Mouse (Mus musculus) heart, embryonic 11.5 days (tissue): ENCODE data around the gene Dusp16. TPM values are rescaled to one million over a fixed set of nuclear protein-coding genes. Genes with fewer than 3 reads are reported as not detected.

Source experiments
- ATAC-seq: fragments of 200-750 bp; cut with Nextera tagmentation; replicated peaks from 2 replicates; pipeline ENCODE4 v1.8.0; 2017; ENCODE audit warnings: moderate library complexity; ENCODE audit not compliant: insufficient number of reproducible peaks, low FRiP score, low TSS enrichment
- H3K27ac ChIP-seq: fragments of 300-500 bp; sonication (generic); 2 replicates; pipeline ENCODE4 v1.5.1; 2014; ENCODE audit warnings: mild to moderate bottlenecking, low read depth, low read length
- H3K27me3 ChIP-seq: fragments of 300-500 bp; sonication (generic); 2 replicates; pipeline ENCODE4 v1.6.1; 2014; ENCODE audit warnings: mild to moderate bottlenecking, low read length, mixed read lengths; ENCODE audit not compliant: control insufficient read depth, insufficient read depth
- H3K36me3 ChIP-seq: fragments of 300-500 bp; sonication (generic); 2 replicates; pipeline ENCODE4 v1.6.1; 2014; ENCODE audit warnings: mild to moderate bottlenecking, low read length, moderate library complexity, mixed read lengths; ENCODE audit not compliant: control insufficient read depth, insufficient read depth
- H3K4me1 ChIP-seq: fragments of 300-500 bp; sonication (generic); 2 replicates; pipeline ENCODE4 v1.6.1; 2014; ENCODE audit warnings: low read length; ENCODE audit not compliant: control insufficient read depth, insufficient read depth
- H3K4me2 ChIP-seq: fragments of 300-500 bp; sonication (generic); 2 replicates; pipeline ENCODE4 v1.6.1; 2014; ENCODE audit warnings: mild to moderate bottlenecking, moderate library complexity
- H3K4me3 ChIP-seq: fragments of 300-500 bp; sonication (generic); 2 replicates; pipeline ENCODE4 v1.5.1; 2014; ENCODE audit warnings: low read depth, low read length
- H3K9ac ChIP-seq: fragments of 300-500 bp; sonication (generic); 2 replicates; pipeline ENCODE4 v1.6.1; 2014; ENCODE audit warnings: mild to moderate bottlenecking, low read depth, low read length, moderate library complexity
- H3K9me3 ChIP-seq: fragments of 300-500 bp; sonication (generic); replicated peaks from 2 replicates; pipeline ENCODE4 v1.6.1; 2016; ENCODE audit warnings: low read length; ENCODE audit not compliant: control insufficient read depth
- whole genome bisulfite sequencing: fragments of 180-500 bp; shearing (Covaris S2); extraction: QIAGEN DNeasy Blood & Tissue Kit; methylation state at CpG from one replicate; pipeline ENCODE4 v1.1.7; 2014; ENCODE audit not compliant: insufficient replicate concordance; 5-methylcytosine and 5-hydroxymethylcytosine counted together
- polyA plus RNA-seq: library from polyadenylated mRNA; unstranded; fragments of >200 nt; fragmentation: Nextera tagmentation; extraction: Ambion mirVana; gene quantifications from 2 replicates; pipeline ENCODE4 v1.2.1, GENCODE M21; 2014

Gene Dusp16
- polyA plus RNA-seq, 1 experiment from 2014 or later = 19.7 TPM

GRCm38 (mm10) chr6:134703053-134703690 is 89.3 kb downstream of the Dusp16 start:
- WGBS = 85% methylated on average over 4 of the region's 4 CpGs
- H3K9ac ChIP-seq = no peak overlapping the region
- no peak for ATAC-seq

GRCm38 (mm10) chr6:134702184-134702583 is 90.2 kb downstream of the Dusp16 start:
- Histone ChIP-seq H3K9ac (no peak overlapping the region), H3K36me3 (no peaks in the 10 kb centered on the region), H3K4me3 (no peak overlapping the region), H3K27ac (no peak overlapping the region), H3K4me2 (no peak overlapping the region), H3K9me3 (no peaks in the 10 kb centered on the region), H3K27me3 (no peaks in the 10 kb centered on the region), H3K4me1 (peaks cover 6% of the 10 kb centered on the region; the same call in 1 of the 2 replicates)
- WGBS = 92% methylated on average over 7 of the region's 7 CpGs
- no peak for ATAC-seq

More at GRCm38 (mm10) chr6:134703053-134703690, 89.3 kb downstream of the Dusp16 start:
- Histone ChIP-seq H3K4me1 (peaks cover 6% of the 10 kb centered on the region; the same call in 1 of the 2 replicates), H3K27me3 (no peaks in the 10 kb centered on the region), H3K4me3 (no peak overlapping the region), H3K36me3 (no peaks in the 10 kb centered on the region), H3K4me2 (no peak overlapping the region), H3K9me3 (no peaks in the 10 kb centered on the region), H3K27ac (no peak overlapping the region)

GRCm38 (mm10) chr6:134701211-134701602 is 91.2 kb downstream of the Dusp16 start:
- H3K27me3 ChIP-seq = no peaks in the 10 kb centered on the region
- no peaks in the 10 kb centered on the region for H3K9me3 ChIP-seq
- no peak overlapping the region for H3K4me2 ChIP-seq
- WGBS = 85% methylated on average over 6 of the region's 6 CpGs
- H3K4me1 ChIP-seq = peaks cover 6% of the 10 kb centered on the region; the same call in 1 of the 2 replicates
- H3K9ac ChIP-seq = no peak overlapping the region
- H3K27ac ChIP-seq = no peak overlapping the region
- no peak for ATAC-seq
- no peak overlapping the region for H3K4me3 ChIP-seq
- H3K36me3 ChIP-seq = no peaks in the 10 kb centered on the region

- H3K27ac ChIP-seq = no peak overlapping the region
- no peak overlapping the region for H3K4me2 ChIP-seq
- no peak for ATAC-seq
- no peak overlapping the region for H3K9ac ChIP-seq
- H3K9me3 ChIP-seq = no peaks in the 10 kb centered on the region
- peaks cover 6% of the 10 kb centered on the region; the same call in 1 of the 2 replicates for H3K4me1 ChIP-seq
- no peaks in the 10 kb centered on the region for H3K27me3 ChIP-seq
- WGBS = 65% methylated on average over 8 of the region's 8 CpGs
- no peak overlapping the region for H3K4me3 ChIP-seq
- no peaks in the 10 kb centered on the region for H3K36me3 ChIP-seq
Measured at GRCm38 (mm10) chr6:134700451-134701210, 91.8 kb downstream of the Dusp16 start.

DNA sequence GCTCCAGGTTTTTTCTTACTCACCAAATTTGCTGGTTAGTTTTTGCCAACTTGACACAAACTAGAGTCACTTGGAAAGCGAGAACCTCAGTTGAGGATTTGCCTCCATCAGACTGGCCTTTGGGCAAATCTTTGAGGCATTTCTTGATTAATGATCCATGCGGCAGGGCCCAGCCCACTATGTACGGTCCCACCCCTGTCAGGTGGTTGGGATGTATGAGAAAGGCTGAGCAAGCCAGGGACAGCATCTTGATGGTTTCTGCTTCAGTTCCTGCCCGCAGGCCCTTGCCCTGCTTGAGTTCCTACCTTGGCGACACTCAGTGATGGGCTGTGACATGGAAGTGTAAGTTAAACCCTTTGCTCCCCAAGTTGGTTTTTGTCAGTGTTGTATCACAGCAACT is 94.2 kb downstream of the Dusp16 start:
- Histone ChIP-seq H3K4me2 (no peak overlapping the region), H3K4me3 (no peak overlapping the region), H3K9ac (no peak overlapping the region), H3K36me3 (no peaks in the 10 kb centered on the region), H3K27me3 (no peaks in the 10 kb centered on the region), H3K27ac (no peak overlapping the region), H3K4me1 (peaks cover 6% of the 10 kb centered on the region; the same call in 1 of the 2 replicates), H3K9me3 (no peaks in the 10 kb centered on the region)
- 89% methylated on average over 5 of the region's 5 CpGs for WGBS
- no peak for ATAC-seq

DNA sequence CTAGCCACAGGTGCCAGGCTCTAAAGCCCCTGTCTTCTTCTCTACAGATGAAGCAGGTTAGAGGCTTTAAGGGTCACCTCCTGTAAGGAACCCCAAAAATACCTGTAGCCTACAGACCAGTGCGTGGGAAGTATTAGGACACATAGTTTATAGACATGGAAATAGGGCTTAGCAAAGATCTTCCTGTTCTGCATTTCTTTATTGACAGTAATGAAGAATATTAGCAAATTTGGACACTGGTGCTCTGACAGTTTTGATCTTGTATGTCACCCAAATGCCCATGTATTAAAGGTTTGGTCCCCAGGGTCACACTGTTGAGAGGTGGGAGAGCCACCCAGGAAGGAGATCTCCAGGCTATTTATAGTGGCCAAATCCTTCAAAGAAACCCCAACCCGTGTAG is 95.9 kb downstream of the Dusp16 start:
- Histone ChIP-seq H3K4me1 (peaks cover 6% of the 10 kb centered on the region; the same call in 1 of the 2 replicates), H3K9me3 (no peaks in the 10 kb centered on the region), H3K27me3 (no peaks in the 10 kb centered on the region), H3K27ac (no peak overlapping the region), H3K4me2 (no peak overlapping the region), H3K36me3 (no peaks in the 10 kb centered on the region), H3K9ac (no peak overlapping the region), H3K4me3 (no peak overlapping the region)
- no peak for ATAC-seq
- WGBS = 61% methylated on average over 2 of the region's 2 CpGs

- Histone ChIP-seq H3K4me2 (no peak overlapping the region), H3K9ac (no peak overlapping the region), H3K4me3 (no peak overlapping the region), H3K4me1 (peaks cover 6% of the 10 kb centered on the region; the same call in 1 of the 2 replicates), H3K36me3 (no peaks in the 10 kb centered on the region), H3K9me3 (no peaks in the 10 kb centered on the region), H3K27ac (no peak overlapping the region), H3K27me3 (no peaks in the 10 kb centered on the region)
- WGBS = 73% methylated on average over 4 of the region's 4 CpGs
- ATAC-seq = no peak
Measured at GRCm38 (mm10) chr6:134696146-134696545, 96.3 kb downstream of the Dusp16 start.

DNA sequence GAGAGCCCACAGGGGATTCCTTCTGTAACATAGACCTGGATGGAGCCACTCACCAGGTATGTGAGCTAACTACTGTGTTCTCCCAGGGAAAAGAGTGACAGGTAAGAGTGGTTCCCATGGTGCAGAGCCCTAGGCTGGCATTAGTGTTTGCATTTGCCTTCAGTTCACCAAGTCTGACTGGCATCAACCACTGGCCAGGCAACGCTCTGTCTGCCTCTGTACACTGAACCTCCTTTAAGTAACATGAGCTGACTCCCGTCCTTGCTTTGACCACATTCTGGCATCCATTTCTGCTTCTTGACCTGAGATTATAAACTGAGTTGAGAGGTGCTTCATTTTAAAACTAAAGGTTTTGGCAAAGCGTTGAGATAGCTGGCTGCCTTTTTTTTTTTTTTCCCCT is 96.8 kb downstream of the Dusp16 start:
- H3K27me3 ChIP-seq = no peaks in the 10 kb centered on the region
- WGBS = 77% methylated on average over 3 of the region's 3 CpGs
- H3K4me2 ChIP-seq = no peak overlapping the region
- 0 out of 2 replicates have a peak, but pooled peaks cover 3% of the 10 kb centered on the region for H3K4me1 ChIP-seq
- no peak overlapping the region for H3K4me3 ChIP-seq
- no peaks in the 10 kb centered on the region for H3K36me3 ChIP-seq
- no peaks in the 10 kb centered on the region for H3K9me3 ChIP-seq
- ATAC-seq = no peak
- no peak overlapping the region for H3K27ac ChIP-seq
- H3K9ac ChIP-seq = no peak overlapping the region
